Mouse (Mus musculus): ENCODE measurements at regions not wholly inside any gene's neighbourhood (a gene's known extent, or its start where the extent isn't known, plus 50 kb on each side); places are given as distances from the start of the nearest gene placed in this dataset.

DNA sequence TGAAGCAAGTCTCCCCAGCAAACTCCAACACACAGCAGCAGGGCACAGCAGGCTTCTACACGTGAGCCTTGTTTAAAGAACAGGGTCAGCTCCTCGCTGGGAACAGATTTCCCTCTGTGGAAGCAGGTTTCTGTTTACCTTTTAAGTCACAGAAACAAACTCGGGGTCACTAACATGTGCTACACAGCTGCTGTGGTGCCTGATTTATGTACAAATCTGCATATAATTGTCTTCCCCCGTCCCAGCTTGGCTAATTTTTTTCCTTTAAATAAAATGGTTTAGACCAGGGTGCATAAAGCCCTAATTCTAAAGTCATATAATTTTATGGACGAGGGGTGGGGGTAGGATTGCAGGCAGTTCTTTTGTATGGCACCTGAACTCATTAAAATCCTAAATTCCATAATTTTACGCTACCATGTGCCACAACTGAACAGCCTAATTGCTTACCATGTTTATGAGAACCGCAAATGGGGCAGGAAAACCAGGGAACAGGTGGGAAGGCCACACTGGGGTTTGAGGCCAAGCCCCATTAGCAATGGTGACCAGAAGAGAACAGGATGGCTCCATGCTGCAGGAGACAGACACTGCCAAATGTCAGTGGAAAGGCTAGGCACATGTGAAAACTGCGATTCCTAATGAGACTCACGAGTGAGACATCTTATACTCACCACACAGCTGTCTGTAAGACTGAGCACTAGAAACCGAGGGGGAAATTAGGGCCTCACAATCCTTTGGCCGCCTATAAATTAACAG lies 258.8 kb upstream of the Clint1 start:
- Histone ChIP-seq H3K4me1 (no peaks in the 10 kb centered on the region), H3K4me2 (no peak overlapping the region), H3K27ac (no peak overlapping the region), H3K9ac (no peak overlapping the region), H3K9me3 (no peaks in the 10 kb centered on the region), H3K36me3 (no peaks in the 10 kb centered on the region), H3K4me3 (no peak overlapping the region), H3K27me3 (no peaks in the 10 kb centered on the region)
- 39% methylated on average over 11 of the region's 11 CpGs for WGBS
- ATAC-seq (ENCODE audit: borderline replicate concordance, extremely low read depth, low FRiP score, low TSS enrichment) = no peak

DNA sequence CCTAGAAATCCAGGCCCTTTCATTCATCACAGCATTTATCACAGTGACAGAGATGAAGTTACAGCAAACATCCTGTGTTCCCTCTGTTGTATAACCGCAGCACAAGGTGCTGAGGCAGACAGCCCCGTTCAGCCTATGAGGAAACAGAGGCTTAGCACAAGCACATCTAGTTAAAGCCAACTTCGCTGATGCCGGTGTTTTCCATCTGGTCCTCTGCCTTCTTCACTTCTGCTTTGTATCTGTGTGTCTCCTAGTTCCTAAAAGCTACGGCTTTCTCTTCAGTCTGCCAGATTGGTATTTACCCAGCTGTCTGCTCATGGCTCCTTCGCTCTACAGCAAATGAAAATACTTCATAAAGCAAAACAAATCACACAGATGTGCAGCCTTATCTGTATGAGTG lies 256.5 kb upstream of the Clint1 start:
- Histone ChIP-seq H3K4me1 (no peaks in the 10 kb centered on the region), H3K4me3 (no peak overlapping the region), H3K27ac (no peak overlapping the region), H3K4me2 (no peak overlapping the region), H3K36me3 (no peaks in the 10 kb centered on the region), H3K27me3 (no peaks in the 10 kb centered on the region), H3K9me3 (no peaks in the 10 kb centered on the region), H3K9ac (no peak overlapping the region)
- ATAC-seq (ENCODE audit: borderline replicate concordance, extremely low read depth, low FRiP score, low TSS enrichment) = no peak
- 43% methylated on average over 6 of the region's 6 CpGs for WGBS

GRCm38 (mm10) chr11:45621824-45622223 lies 230.0 kb upstream of the Clint1 start:
- no peak overlapping the region for H3K27ac ChIP-seq
- no peaks in the 10 kb centered on the region for H3K4me1 ChIP-seq
- no peak overlapping the region for H3K4me3 ChIP-seq
- WGBS = 89% methylated on average over 2 of the region's 2 CpGs
- H3K9me3 ChIP-seq = no peaks in the 10 kb centered on the region
- ATAC-seq (ENCODE audit: borderline replicate concordance, extremely low read depth, low FRiP score, low TSS enrichment) = no peak
- no peak overlapping the region for H3K9ac ChIP-seq
- H3K4me2 ChIP-seq = no peak overlapping the region
- H3K27me3 ChIP-seq = no peaks in the 10 kb centered on the region
- no peaks in the 10 kb centered on the region for H3K36me3 ChIP-seq

- no peak overlapping the region for H3K4me2 ChIP-seq
- no peak overlapping the region for H3K27ac ChIP-seq
- no peak for ATAC-seq (ENCODE audit: borderline replicate concordance, extremely low read depth, low FRiP score, low TSS enrichment)
- no peak overlapping the region for H3K4me3 ChIP-seq
- 91% methylated on average over 5 of the region's 5 CpGs for WGBS
- H3K27me3 ChIP-seq = no peaks in the 10 kb centered on the region
- H3K9ac ChIP-seq = no peak overlapping the region
- H3K4me1 ChIP-seq = no peaks in the 10 kb centered on the region
- H3K9me3 ChIP-seq = no peaks in the 10 kb centered on the region
- no peaks in the 10 kb centered on the region for H3K36me3 ChIP-seq
Observed at GRCm38 (mm10) chr11:45622701-45623100, 229.2 kb upstream of the Clint1 start.

GRCm38 (mm10) chr11:45624233-45624632 lies 227.6 kb upstream of the Clint1 start:
- Histone ChIP-seq H3K36me3 (no peaks in the 10 kb centered on the region), H3K9ac (no peak overlapping the region), H3K4me1 (no peaks in the 10 kb centered on the region), H3K4me3 (no peak overlapping the region), H3K27me3 (no peaks in the 10 kb centered on the region), H3K27ac (no peak overlapping the region), H3K4me2 (no peak overlapping the region), H3K9me3 (no peaks in the 10 kb centered on the region)
- ATAC-seq (ENCODE audit: borderline replicate concordance, extremely low read depth, low FRiP score, low TSS enrichment) = no peak
- WGBS = 63% methylated on average over 7 of the region's 7 CpGs

DNA sequence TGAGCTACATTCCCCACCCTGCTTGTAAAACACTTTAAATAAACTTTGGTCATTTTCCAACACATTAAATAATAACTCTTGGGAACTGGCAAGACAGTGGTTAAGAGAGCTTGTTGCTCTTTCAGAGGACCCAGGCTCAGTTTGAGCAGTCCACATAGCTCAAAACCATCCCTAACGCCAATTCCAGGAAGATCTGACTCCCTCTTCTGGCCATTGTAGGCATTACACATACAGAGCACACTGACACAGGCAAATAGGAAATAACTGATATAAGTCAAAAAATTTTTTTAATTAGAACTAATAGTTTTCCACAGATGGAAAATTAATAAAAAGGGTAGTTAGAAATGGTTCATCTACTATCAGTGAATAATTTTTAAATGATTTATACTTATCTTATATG lies 222.6 kb upstream of the Clint1 start:
- Histone ChIP-seq H3K27ac (no peak overlapping the region), H3K36me3 (no peaks in the 10 kb centered on the region), H3K9me3 (no peaks in the 10 kb centered on the region), H3K4me2 (no peak overlapping the region), H3K9ac (no peak overlapping the region), H3K4me1 (no peaks in the 10 kb centered on the region), H3K4me3 (no peak overlapping the region), H3K27me3 (no peaks in the 10 kb centered on the region)
- no peak for ATAC-seq (ENCODE audit: borderline replicate concordance, extremely low read depth, low FRiP score, low TSS enrichment)
- WGBS = 31% methylated on average over 1 of the region's 1 CpGs

GRCm38 (mm10) chr11:45634535-45635235 lies 217.2 kb upstream of the Clint1 start:
- no peak overlapping the region for H3K4me3 ChIP-seq
- no peaks in the 10 kb centered on the region for H3K36me3 ChIP-seq
- no peak overlapping the region for H3K27ac ChIP-seq
- no peak overlapping the region for H3K4me2 ChIP-seq
- no peaks in the 10 kb centered on the region for H3K27me3 ChIP-seq
- no peaks in the 10 kb centered on the region for H3K9me3 ChIP-seq
- no peaks in the 10 kb centered on the region for H3K4me1 ChIP-seq
- no peak overlapping the region for H3K9ac ChIP-seq
- 40% methylated on average over 10 of the region's 10 CpGs for WGBS
- no peak for ATAC-seq (ENCODE audit: borderline replicate concordance, extremely low read depth, low FRiP score, low TSS enrichment)

DNA sequence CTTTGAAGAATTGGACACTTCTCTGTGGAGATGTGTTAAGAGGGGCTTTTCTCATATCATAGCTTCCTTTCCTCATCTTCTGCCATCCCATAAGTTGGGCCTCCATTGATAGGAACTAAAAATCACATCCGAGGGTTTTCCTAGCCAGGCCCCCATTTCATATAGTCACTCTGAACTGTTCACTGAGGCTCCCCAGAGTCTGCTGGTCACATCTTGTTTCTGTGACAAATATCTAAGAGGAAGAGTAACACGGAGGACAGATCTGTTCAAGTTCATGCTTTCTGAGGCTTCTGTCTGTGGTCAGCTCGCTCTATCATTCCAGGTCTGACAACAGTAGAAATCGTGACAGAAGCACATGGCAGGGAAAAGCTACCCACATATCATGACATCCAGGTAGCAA lies 216.0 kb upstream of the Clint1 start:
- no peaks in the 10 kb centered on the region for H3K36me3 ChIP-seq
- H3K4me2 ChIP-seq = no peak overlapping the region
- H3K4me1 ChIP-seq = no peaks in the 10 kb centered on the region
- no peaks in the 10 kb centered on the region for H3K9me3 ChIP-seq
- no peak overlapping the region for H3K9ac ChIP-seq
- H3K27me3 ChIP-seq = no peaks in the 10 kb centered on the region
- no peak overlapping the region for H3K27ac ChIP-seq
- WGBS = 75% methylated on average over 4 of the region's 4 CpGs
- ATAC-seq (ENCODE audit: borderline replicate concordance, extremely low read depth, low FRiP score, low TSS enrichment) = no peak
- no peak overlapping the region for H3K4me3 ChIP-seq

DNA sequence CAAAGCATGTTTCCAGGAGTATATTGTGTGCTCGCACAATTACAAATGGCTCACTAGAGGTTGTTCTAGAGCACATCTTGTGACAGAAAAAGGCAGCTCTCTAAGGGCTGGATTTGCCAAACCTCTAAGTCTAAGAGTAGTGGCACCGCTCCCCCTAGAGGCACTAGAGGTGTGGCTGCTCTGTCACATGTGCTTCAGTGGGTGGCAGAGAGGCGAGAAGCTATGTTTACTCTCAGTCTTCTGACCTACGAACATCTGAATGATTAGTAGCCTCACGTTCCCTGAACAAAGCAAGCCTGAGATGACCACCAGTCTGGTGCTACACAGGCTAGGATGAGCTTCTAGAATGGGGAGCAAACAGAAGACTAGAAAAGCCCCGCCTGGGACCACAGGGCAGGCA lies 212.6 kb upstream of the Clint1 start:
- WGBS = 58% methylated on average over 6 of the region's 6 CpGs
- no peak overlapping the region for H3K4me3 ChIP-seq

GRCm38 (mm10) chr11:45642142-45642756 lies 209.6 kb upstream of the Clint1 start:
- no peaks in the 10 kb centered on the region for H3K27me3 ChIP-seq

More for the DNA sequence above, 212.6 kb upstream of the Clint1 start:
- no peaks in the 10 kb centered on the region for H3K9me3 ChIP-seq
- no peaks in the 10 kb centered on the region for H3K27me3 ChIP-seq
- H3K36me3 ChIP-seq = no peaks in the 10 kb centered on the region
- no peak overlapping the region for H3K27ac ChIP-seq
- no peak overlapping the region for H3K4me2 ChIP-seq
- no peaks in the 10 kb centered on the region for H3K4me1 ChIP-seq
- ATAC-seq (ENCODE audit: borderline replicate concordance, extremely low read depth, low FRiP score, low TSS enrichment) = no peak
- no peak overlapping the region for H3K9ac ChIP-seq

GRCm38 (mm10) chr11:45643629-45644325 lies 208.1 kb upstream of the Clint1 start:
- Histone ChIP-seq H3K9ac (no peak overlapping the region), H3K4me2 (no peak overlapping the region), H3K9me3 (no peaks in the 10 kb centered on the region), H3K27ac (no peak overlapping the region), H3K27me3 (no peaks in the 10 kb centered on the region), H3K36me3 (no peaks in the 10 kb centered on the region), H3K4me3 (no peak overlapping the region), H3K4me1 (no peaks in the 10 kb centered on the region)
- no peak for ATAC-seq (ENCODE audit: borderline replicate concordance, extremely low read depth, low FRiP score, low TSS enrichment)
- 76% methylated on average over 12 of the region's 12 CpGs for WGBS

More at GRCm38 (mm10) chr11:45642142-45642756, 209.6 kb upstream of the Clint1 start:
- H3K4me2 ChIP-seq = no peak overlapping the region
- no peak for ATAC-seq (ENCODE audit: borderline replicate concordance, extremely low read depth, low FRiP score, low TSS enrichment)
- no peak overlapping the region for H3K27ac ChIP-seq
- no peaks in the 10 kb centered on the region for H3K9me3 ChIP-seq
- H3K36me3 ChIP-seq = no peaks in the 10 kb centered on the region
- WGBS = 82% methylated on average over 9 of the region's 9 CpGs
- no peaks in the 10 kb centered on the region for H3K4me1 ChIP-seq
- H3K4me3 ChIP-seq = no peak overlapping the region
- H3K9ac ChIP-seq = no peak overlapping the region

DNA sequence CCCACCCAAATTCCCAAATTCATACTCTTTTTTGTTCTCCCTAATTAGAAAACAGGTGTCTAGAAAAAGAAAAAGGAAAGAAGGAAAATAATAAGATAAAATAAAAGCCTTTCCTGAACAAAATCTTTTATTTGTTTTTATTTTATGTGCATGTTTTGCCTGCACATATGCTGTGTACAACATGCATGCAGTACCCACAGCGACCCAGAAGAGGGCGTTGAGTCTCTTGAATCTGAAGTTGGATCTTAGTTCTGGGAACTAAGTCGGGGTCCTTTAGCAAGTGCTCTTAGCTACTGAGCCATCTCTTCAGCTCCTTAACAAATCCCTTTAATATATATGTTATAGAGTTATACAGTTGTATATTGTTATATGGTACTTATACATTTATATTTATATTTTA lies 206.0 kb upstream of the Clint1 start:
- 71% methylated on average over 3 of the region's 3 CpGs for WGBS
- no peak overlapping the region for H3K4me3 ChIP-seq
- no peaks in the 10 kb centered on the region for H3K27me3 ChIP-seq
- no peak overlapping the region for H3K27ac ChIP-seq
- H3K4me2 ChIP-seq = no peak overlapping the region
- H3K36me3 ChIP-seq = no peaks in the 10 kb centered on the region
- H3K9me3 ChIP-seq = no peaks in the 10 kb centered on the region
- no peak for ATAC-seq (ENCODE audit: borderline replicate concordance, extremely low read depth, low FRiP score, low TSS enrichment)
- H3K9ac ChIP-seq = no peak overlapping the region
- H3K4me1 ChIP-seq = no peaks in the 10 kb centered on the region
